Mouse (Mus musculus) right cerebral cortex, postnatal 4 days (tissue): ENCODE measurements at regions not wholly inside any gene's neighbourhood (a gene's known extent, or its start where the extent isn't known, plus 50 kb on each side); places are given as distances from the start of the nearest gene placed in this dataset.

Source experiments
- DNase-seq: peaks from one replicate; pipeline ENCODE4 v3.0.0-alpha.2; 2022

GRCm38 (mm10) chr5:97222489-97223237, 111.3 kb upstream of the Paqr3 start:
- no peak for DNase-seq

DNA sequence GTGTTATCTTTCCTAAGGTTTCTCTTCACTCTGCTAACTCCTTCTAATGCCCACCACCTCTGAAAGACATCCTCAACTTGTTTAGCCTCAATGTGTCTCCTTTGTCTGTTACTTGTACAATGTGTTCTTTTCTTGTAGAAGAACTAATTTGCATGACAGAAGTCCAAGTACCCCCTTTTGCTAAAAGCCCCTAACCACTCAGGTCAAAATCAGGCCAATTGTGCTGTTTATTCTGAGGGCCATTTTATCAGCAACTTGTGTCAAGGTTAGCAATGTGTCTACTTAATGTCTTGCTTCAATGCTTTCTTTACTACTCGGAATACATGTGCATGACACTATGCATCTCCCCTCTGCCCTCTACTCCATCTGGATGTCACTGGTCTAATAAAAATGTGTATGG, 107.3 kb upstream of the Paqr3 start:
- no peak for DNase-seq

DNA sequence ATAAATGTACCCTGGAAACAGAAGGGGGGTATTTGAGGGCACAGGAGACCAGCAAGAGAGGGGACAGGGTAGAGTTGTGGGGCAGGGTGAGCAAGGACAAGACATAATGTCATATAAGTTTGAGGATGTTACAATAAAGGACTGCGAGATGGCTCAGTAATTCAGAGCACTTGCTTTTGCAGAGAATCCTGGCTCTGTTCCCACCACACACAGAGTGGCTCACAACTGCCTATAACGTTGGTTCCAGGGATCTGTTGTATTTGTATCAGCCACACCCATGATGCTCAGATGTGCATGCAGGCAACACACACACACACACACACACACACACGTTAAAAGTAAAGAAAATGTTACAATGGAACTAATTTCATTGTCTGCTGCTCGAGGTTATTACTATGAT, 94.2 kb upstream of the Paqr3 start:
- no peak for DNase-seq

DNA sequence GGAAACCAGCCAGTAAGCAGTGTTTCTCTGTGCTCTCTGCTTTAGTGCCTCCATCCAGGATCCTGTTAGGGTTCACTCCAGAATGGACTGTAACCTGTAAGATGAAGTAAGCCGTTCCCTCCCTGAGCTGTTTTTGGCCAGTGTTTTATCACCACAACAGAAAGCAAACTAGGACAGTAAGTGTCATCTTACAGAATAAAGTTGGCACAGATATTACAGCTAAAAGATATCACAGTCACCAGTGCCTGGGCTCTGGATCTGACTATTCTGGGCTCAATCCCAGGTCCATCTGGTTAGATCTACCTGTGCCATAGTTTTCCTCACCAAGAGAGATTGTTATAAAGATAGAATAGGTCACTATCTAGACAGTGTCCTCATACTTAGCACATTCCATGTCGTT, 92.9 kb upstream of the Paqr3 start:
- DNase-seq, result no peak

- no peak for DNase-seq
Measured at GRCm38 (mm10) chr5:97203646-97204045, 92.2 kb upstream of the Paqr3 start.

GRCm38 (mm10) chr5:97202557-97202956, 91.2 kb upstream of the Paqr3 start:
- DNase-seq, result no peak

- no peak for DNase-seq
Measured at GRCm38 (mm10) chr5:97200655-97201054, 89.3 kb upstream of the Paqr3 start.

GRCm38 (mm10) chr5:97195281-97195660, 83.9 kb upstream of the Paqr3 start:
- DNase-seq, result peak; percentile 19

DNA sequence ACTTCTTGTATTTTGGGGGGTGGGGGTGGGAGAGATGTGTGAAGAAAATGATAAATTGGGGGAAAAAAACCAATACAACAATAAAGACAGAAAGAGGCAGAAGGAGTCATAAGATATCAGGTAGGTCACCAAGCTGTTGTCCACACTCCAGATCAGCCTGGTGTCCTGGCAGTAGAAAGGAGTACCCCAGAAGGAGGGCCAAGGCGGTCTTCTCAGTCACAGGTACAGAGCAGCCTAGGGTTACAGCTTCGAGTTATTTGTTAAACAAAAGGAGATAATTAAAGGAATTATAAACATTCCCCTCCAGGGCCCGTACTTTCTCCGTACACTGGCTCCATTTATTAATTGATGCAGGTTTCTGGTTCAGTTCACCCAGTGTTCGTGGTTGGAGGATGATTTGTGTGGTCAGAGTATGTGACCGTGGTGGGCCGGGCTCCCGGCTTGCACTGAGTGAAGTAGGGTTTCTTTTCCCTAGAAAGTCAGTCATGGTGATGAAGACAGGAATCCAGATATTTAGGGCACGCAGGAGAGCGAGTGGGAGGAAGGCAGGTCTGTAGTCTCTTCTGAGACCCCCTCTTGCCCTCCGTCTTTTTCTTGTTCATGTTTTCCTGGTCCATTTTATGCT, 83.4 kb upstream of the Paqr3 start:
- no peak for DNase-seq

DNA sequence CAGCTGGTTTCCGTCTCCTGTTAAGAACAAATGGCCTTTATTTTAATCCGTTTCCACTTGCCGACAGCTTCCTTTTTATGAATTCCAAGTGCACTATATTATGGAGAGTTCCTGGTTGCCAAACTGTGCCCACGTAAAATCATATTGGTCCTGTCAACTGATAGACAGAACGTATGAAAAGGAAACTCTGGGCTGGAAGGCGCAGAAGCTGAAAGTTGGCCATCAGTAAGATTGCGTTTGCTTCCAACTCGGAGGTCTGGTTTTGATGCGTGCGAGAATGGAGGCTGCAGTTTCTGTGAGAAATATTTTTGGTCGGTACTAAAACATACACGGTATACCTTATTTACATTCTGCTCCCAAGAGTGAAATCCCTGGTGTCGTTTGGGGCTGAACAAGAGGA, 81.3 kb upstream of the Paqr3 start:
- DNase-seq, result peak; percentile 7

DNA sequence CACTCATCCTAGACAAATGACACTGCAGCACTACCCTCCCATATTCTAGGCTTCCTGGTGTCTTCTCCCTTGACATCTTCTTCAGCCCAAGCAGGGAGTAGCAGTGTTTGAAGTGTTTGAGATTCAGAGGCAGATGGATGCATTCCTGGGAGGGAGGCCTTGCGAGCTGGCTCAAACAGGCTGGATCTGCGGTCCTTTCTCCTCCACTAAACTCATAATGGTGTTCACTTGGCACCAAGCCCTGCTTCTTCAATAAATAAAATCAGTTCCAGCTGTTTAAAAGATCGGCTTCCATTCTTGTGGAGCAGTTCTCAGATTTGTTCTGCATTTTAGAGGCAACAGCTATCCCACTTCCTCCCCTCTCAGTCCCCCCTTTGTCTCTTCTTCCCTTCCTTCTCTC, 79.3 kb upstream of the Paqr3 start:
- DNase-seq, result no peak

GRCm38 (mm10) chr5:97184512-97184911, 73.1 kb upstream of the Paqr3 start:
- DNase-seq, result no peak

DNA sequence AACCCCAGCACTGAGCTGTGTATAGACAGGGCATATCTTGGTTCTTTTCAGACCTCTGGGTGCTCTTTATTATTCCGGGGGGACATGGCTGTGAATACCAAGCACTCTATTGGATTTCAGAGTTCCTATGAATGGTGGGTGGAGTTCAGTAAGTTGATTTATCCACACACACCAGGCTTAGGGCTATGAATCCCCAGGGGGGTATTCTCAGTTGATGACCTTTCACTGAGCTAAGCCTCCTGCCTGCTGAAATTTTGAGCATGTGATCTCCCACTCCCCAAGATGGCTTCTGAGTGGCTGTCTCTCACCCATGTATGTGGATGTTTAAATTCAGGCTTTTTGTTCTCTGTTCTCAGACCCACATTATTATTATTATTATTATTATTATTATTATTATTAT, 69.9 kb upstream of the Paqr3 start:
- DNase-seq, result no peak

DNA sequence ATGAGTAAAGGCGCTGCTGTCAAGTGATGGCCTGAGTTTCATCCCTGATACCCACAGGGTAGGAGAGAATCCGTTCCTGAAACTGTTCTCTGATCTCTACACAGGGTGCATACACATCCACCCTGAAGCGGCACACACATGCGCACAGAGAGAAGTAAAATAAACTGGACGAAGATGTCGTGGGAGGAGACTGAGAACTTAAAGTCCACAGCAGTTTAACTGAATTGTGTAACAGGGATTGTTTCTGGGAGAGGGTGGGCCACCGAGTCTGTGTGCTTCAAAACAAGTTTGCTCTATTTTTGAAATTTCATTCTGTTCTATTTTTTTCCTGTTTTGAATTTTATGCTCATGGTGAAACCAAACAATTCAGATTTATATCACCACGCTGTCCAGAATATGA, 63.0 kb upstream of the Paqr3 start:
- no peak for DNase-seq

DNA sequence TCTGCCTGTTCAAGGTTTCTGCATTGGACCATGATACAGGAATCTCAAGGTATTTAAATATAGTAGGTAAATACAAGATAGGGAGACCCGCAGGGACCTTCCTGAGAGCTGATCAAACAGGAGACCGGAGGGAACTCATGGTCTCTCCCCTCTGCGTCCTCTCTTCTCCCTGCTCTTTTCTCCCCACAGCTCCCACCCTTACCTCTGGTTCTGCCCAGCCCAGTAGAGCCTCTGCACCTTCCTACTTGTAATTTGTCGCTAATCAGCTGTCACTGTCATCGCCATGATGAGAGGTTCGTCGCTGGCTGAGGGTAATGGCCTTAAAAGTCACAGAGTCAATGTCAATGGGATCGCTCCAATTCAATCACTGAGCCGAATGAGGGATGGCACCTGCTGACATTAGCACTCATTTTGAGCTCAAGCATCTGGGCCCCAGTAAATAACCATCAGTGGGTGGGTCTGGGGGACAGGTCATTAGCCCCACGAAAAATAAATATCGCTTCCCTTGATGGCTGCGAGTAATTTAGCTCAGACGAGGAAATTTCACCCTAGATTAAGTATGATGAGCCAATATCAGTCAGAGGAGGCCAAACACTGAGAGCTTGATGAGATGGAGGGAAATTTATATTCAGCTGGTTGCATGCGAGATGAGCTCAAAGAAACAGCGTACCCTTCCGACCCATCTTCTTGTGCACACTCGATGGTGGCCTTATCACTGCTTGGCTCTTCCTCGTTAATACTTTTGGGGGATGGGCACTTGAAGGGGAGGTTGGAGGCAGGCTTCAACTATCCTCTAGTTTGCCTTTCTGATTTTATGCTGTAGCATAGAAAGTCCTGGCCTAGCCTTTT, 56.2 kb upstream of the Paqr3 start:
- DNase-seq, result no peak

- DNase-seq, result no peak
Measured at GRCm38 (mm10) chr5:97166128-97166883, 54.9 kb upstream of the Paqr3 start.
